Mouse (Mus musculus) cortical plate, adult 2 months (tissue): Measurements from ENCODE around the gene Ksr1.

Experiments
- CTCF ChIP-seq: fragments of 200-500 bp; IDR thresholded peaks from 2 replicates; pipeline ENCODE4 v1.5.1; 2011; ENCODE audit warnings: mild to moderate bottlenecking, control low read depth, low read length; ENCODE audit not compliant: insufficient read depth; ENCODE audit errors: extremely low read depth
- POLR2A ChIP-seq: fragments of 200-500 bp; IDR thresholded peaks from 2 replicates; pipeline ENCODE4 v1.6.1; 2011; ENCODE audit warnings: mild to moderate bottlenecking, low read length, control low read depth; ENCODE audit not compliant: insufficient read depth; ENCODE audit errors: extremely low read depth

GRCm38 (mm10) chr11:79157729-79158128 lies 11.5 kb upstream of the Ksr1 start:
- no peak for TF ChIP-seq POLR2A
- no peak for TF ChIP-seq CTCF
